Mouse (Mus musculus) liver, embryonic 14.5 days (tissue): ENCODE measurements around the gene Abraxas2. TPM values are rescaled to one million over a fixed set of nuclear protein-coding genes. Genes with fewer than 3 reads are reported as not detected.

Experiments used
- ATAC-seq: fragments of 200-750 bp; cut with Nextera tagmentation; 2 replicates; pipeline ENCODE4 v1.8.0; 2017; ENCODE audit warnings: moderate number of reproducible peaks, mild to moderate bottlenecking, moderate library complexity; ENCODE audit not compliant: insufficient read depth
- DNase-seq, 3 experiments: peaks; one replicate each; pipeline ENCODE4 v3.0.0-alpha.2; 2012 to 2013; ENCODE audit warnings: low read depth in 3 of 3, low spot score in 3 of 3
- H3K27ac ChIP-seq: fragments of 300-500 bp; sonication (generic); 2 replicates; pipeline ENCODE4 v1.5.1; 2014; ENCODE audit warnings: moderate library complexity, mild to moderate bottlenecking, control low read depth, inconsistent platforms
- H3K27me3 ChIP-seq: fragments of 300-500 bp; sonication (generic); 2 replicates; pipeline ENCODE4 v1.6.1; 2014; ENCODE audit warnings: mild to moderate bottlenecking, low read length, moderate library complexity; ENCODE audit not compliant: control insufficient read depth, insufficient read depth
- H3K36me3 ChIP-seq: fragments of 300-500 bp; sonication (generic); replicated peaks from 2 replicates; pipeline ENCODE4 v1.6.1; 2014; ENCODE audit warnings: low read depth; ENCODE audit not compliant: control insufficient read depth, insufficient read depth
- H3K4me1 ChIP-seq, 2 experiments: fragments of 200-500 bp in 1 of 2; fragments of 300-500 bp in 1 of 2; sonication (generic) in 1 of 2; replicated peaks; 2 replicates each; pipeline ENCODE4 v1.6.1; 2012 to 2014; ENCODE audit warnings: antibody characterized with exemption in 1 of 2, inconsistent platforms in 1 of 2, low read length in 1 of 2; ENCODE audit not compliant: control insufficient read depth in 2 of 2, insufficient read depth in 2 of 2
- H3K4me2 ChIP-seq: fragments of 300-500 bp; sonication (generic); 2 replicates; pipeline ENCODE4 v1.6.1; 2014; ENCODE audit warnings: low read depth, mild to moderate bottlenecking, control low read depth, moderate library complexity
- H3K4me3 ChIP-seq, 2 experiments: fragments of 200-500 bp in 1 of 2; fragments of 300-500 bp in 1 of 2; sonication (generic) in 1 of 2; 2 replicates each; pipeline ENCODE4 v1.5.1; 2012 to 2014; ENCODE audit warnings: low read depth in 2 of 2, low read length in 2 of 2, mild to moderate bottlenecking in 2 of 2, control low read depth in 1 of 2, inconsistent platforms in 1 of 2, moderate library complexity in 1 of 2; ENCODE audit not compliant: insufficient read depth in 1 of 2
- H3K9ac ChIP-seq: fragments of 300-500 bp; sonication (generic); replicated peaks from 2 replicates; pipeline ENCODE4 v1.6.1; 2014; ENCODE audit warnings: mild to moderate bottlenecking, control low read depth, moderate library complexity
- H3K9me3 ChIP-seq: fragments of 300-500 bp; sonication (generic); 2 replicates; pipeline ENCODE4 v1.6.1; 2016; ENCODE audit warnings: low read length, mixed read lengths; ENCODE audit not compliant: control insufficient read depth
- CTCF ChIP-seq: IDR thresholded peaks from 2 replicates; pipeline ENCODE4 v1.5.1; 2016; ENCODE audit warnings: antibody characterized with exemption, low read depth, control low read depth
- EP300 ChIP-seq: IDR thresholded peaks from 2 replicates; pipeline ENCODE4 v1.6.1; 2016; ENCODE audit warnings: antibody characterized with exemption, low read depth
- WGBS: fragments of 180-500 bp; shearing (Covaris S2); extraction: QIAGEN DNeasy Blood & Tissue Kit; methylation state at CpG from one replicate; pipeline ENCODE4 v1.1.7; 2014; ENCODE audit not compliant: insufficient replicate concordance; 5-methylcytosine and 5-hydroxymethylcytosine counted together
- polyA plus RNA-seq, 2 experiments: library from polyadenylated mRNA; depleted of rRNA in 1 of 2; stranded (reverse) in 1 of 2; unstranded in 1 of 2; fragments of >200 nt; fragmentation: Nextera tagmentation in 1 of 2; extraction: Ambion mirVana in 1 of 2; gene quantifications; 2 replicates each; pipeline versions ENCODE4 v1.2.1 to v1.2.3; 2012 to 2014

Abraxas2 gene
- polyA plus RNA-seq, 2 experiments: 7.4 to 10.7 TPM

DNA sequence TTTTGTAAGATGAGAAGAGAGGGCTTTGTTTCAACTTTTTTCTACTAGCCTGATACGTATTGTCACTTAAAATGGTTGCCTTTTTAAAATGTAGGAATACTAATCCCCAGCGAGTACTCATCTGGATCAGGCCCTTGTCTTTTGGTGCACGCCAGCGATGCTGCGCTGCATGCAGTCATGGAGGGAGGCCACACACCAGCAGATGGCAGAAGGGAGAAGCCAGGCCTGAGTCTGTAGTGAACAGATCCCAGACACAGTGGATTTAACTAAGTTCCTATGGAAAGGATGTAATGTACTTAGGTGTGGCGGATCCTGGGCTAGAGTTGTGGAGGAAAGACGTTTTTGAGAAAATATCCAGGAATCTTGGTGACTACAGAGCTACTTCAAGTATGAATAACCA, 25.0 kb downstream of the Abraxas2 start:
- WGBS: 87% methylated on average over 7 of the region's 7 CpGs

DNA sequence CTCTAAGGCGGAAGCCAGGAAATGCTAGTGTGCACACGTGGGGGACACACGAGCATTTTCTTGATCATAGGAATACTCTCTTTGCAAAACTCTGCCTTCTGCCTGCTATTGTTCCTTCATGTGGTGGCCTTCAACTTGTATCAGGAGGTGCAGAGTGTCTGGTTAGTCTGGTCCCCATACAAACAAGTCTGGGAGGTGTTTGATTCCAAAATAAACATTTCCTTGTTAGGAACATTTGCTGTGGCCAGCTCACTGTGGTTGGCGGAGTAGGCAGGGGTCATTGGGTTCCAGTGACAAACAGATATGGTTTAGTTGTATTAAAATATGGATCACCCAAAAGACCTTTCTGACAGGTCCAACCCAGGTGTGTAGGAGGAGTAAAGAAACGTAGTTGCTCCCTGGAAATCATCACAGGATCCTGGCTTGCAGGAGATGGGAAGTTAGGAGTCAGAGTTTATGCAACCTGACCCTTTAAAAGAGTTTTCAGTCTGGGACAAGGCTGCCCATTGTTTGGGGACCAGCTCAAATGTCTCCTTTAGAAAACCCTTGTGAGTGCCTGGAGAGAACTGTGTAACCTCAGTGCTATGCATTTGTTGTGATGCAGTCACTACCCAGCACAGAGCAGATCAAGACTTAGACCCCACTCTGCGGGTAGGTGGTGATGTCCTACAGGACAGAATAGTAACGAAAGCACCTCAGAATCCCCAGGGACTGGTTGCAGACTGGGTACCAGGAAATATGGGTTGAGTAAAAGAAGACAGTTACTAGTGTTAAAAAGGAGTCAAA, 28.2 kb downstream of the Abraxas2 start:
- TF ChIP-seq CTCF (no peak), EP300 (no peak)
- no peak for DNase-seq
- H3K9ac ChIP-seq: no peak overlapping the region
- H3K4me3 ChIP-seq: no peak overlapping the region
- H3K36me3 ChIP-seq: peaks cover 11% of the 10 kb centered on the region
- no peak for ATAC-seq
- no peaks in the 10 kb centered on the region for H3K27me3 ChIP-seq
- H3K9me3 ChIP-seq: no peaks in the 10 kb centered on the region
- 57% methylated on average over 7 of the region's 7 CpGs for WGBS
- H3K4me1 ChIP-seq: no peaks in the 10 kb centered on the region; a peak in 2 of 4 replicates
- no peak overlapping the region for H3K4me2 ChIP-seq
- no peak overlapping the region for H3K27ac ChIP-seq

More for the DNA sequence above, 25.0 kb downstream of the Abraxas2 start:
- H3K27me3 ChIP-seq: no peaks in the 10 kb centered on the region
- peaks cover 26% of the 10 kb centered on the region for H3K36me3 ChIP-seq
- DNase-seq (no peak), ATAC-seq (no peak)
- H3K4me3 ChIP-seq: no peak overlapping the region
- TF ChIP-seq EP300: no peak
- TF ChIP-seq CTCF: peak; percentile 34
- no peaks in the 10 kb centered on the region; a peak in 2 of 4 replicates for H3K4me1 ChIP-seq
- H3K4me2 ChIP-seq: no peak overlapping the region
- no peaks in the 10 kb centered on the region for H3K9me3 ChIP-seq
- H3K27ac ChIP-seq: no peak overlapping the region
- no peak overlapping the region for H3K9ac ChIP-seq

DNA sequence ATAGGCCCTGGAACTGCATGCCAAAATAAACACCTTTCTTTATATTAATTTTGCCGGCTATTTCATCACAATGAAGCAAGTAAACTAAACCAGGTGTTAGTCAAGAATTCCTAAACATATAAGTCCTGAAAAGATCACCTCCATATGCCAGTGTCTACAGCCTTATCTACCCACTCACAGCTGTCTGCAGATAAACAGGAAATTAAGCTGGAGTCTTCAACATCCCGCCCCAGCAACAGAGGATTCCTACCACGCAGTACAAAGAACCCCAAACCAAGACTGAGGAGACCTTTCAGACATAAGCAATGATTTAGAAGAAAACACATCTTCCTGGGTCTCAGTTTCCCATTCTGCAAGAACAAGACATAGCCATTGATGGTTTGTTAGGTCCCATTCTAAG, 29.0 kb downstream of the Abraxas2 start:
- no peaks in the 10 kb centered on the region for H3K27me3 ChIP-seq
- H3K4me3 ChIP-seq: no peak overlapping the region
- H3K4me1 ChIP-seq: no peaks in the 10 kb centered on the region; a peak in 2 of 4 replicates
- TF ChIP-seq EP300 (no peak), CTCF (no peak)
- H3K36me3 ChIP-seq: peaks cover 8% of the 10 kb centered on the region
- 24% methylated on average over 3 of the region's 3 CpGs for WGBS
- no peak for DNase-seq
- no peak overlapping the region for H3K9ac ChIP-seq
- no peak overlapping the region for H3K4me2 ChIP-seq
- no peak for ATAC-seq
- no peak overlapping the region for H3K27ac ChIP-seq
- no peaks in the 10 kb centered on the region for H3K9me3 ChIP-seq

DNA sequence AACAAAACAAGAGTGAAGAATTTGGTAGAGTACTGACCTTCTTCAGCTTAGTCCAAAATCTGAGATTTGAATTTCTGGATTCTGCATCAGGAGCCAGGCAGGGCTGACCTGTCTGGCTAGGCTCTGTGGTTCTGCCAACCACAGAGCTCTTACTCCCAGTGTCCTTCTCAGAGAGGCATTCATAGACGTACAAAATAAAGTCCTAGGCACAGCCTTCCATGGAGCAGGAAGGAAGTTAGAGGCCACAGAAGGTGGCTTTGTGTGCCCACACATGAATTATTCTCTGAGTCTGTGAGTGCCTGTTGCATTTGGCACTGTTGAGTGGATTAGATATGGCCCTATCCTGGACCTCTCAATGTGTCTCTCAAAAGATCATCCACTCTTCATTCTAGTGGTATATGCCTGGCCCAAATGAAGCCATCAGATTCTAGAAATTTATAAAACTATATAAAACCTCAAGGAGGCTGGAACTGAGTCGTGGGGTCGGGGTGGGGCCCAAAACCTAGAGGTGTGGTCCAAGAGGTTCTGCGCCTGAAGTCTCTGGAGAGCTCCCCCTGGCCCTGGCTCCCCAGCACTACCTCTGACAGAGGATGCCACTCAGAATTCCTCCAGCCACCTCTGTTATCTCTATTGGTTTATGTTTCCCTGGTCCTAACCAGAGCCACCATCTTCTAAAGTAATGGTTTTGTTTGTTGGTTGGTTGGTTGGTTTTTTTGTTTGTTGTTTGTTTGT, 29.7 kb downstream of the Abraxas2 start:
- no peak overlapping the region for H3K4me3 ChIP-seq
- no peak overlapping the region for H3K27ac ChIP-seq
- no peak overlapping the region for H3K9ac ChIP-seq
- DNase-seq (no peak), ATAC-seq (no peak)
- H3K4me1 ChIP-seq: no peaks in the 10 kb centered on the region; a peak in 2 of 4 replicates
- no peaks in the 10 kb centered on the region for H3K27me3 ChIP-seq
- no peaks in the 10 kb centered on the region for H3K9me3 ChIP-seq
- 41% methylated on average over 4 of the region's 4 CpGs for WGBS
- H3K4me2 ChIP-seq: no peak overlapping the region
- TF ChIP-seq EP300 (no peak), CTCF (no peak)
- peaks cover 2% of the 10 kb centered on the region; the same call in 1 of the 2 replicates for H3K36me3 ChIP-seq

DNA sequence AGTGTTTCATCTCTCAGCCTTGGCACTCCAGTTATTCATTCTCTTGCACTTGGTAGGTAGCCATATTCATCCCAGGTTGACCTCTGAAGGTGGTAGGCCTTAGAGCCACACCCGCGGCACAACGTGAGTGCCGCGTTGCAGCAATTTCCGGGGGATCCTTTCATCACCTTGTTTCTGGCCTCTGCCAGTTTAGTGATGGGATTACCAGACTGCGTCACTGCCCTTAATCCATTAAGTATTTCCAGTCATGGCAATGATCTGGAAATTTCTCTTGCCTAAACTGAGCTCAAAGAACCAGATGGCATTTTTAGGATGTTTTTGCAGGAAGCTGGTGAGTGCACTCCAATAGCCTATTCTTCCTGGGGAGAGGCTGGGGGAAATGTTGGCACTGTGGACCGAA, 30.7 kb downstream of the Abraxas2 start:
- Histone ChIP-seq H3K4me1 (no peaks in the 10 kb centered on the region; a peak in 2 of 4 replicates), H3K9ac (no peak overlapping the region), H3K9me3 (no peaks in the 10 kb centered on the region), H3K4me2 (no peak overlapping the region), H3K27ac (no peak overlapping the region), H3K4me3 (no peak overlapping the region), H3K36me3 (no peaks in the 10 kb centered on the region), H3K27me3 (no peaks in the 10 kb centered on the region)
- no peak for ATAC-seq
- WGBS: 79% methylated on average over 8 of the region's 8 CpGs
- DNase-seq: no peak
- TF ChIP-seq EP300: no peak
- no peak for TF ChIP-seq CTCF
